Mouse (Mus musculus): Measurements from ENCODE around the gene Hist1h3f. TPM values are rescaled to one million over a fixed set of nuclear protein-coding genes. Genes with fewer than 3 reads are reported as not detected.

Gene Hist1h3f
- polyA plus RNA-seq, 1 experiment: 9.6 TPM

DNA sequence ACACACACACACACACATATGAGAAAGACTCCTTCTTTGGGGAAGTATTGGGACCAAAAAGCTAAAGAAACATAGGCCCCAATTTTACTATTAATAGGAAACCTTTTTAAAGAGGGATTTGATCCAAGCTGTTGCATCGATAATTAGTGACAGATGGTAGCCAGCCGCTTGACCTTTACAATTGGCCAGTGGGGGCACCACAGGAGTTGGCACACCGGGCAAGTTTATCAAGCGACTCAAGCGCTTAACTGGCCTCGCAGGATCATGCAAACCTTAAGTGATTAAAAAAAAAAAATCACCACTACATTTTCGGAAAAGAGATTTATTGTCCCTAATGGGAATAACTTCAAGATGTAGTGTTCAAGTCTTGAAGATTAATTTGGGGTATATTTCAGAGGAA, 48.8 kb downstream of the Hist1h3f start:
- H3K27me3 ChIP-seq (ENCODE audit: control insufficient read depth, insufficient read depth, low read length): no peaks in the 10 kb centered on the region
- 0 out of 2 replicates have a peak overlapping the region, but pooled peaks have one; percentile 77 for H3K27ac ChIP-seq (ENCODE audit: insufficient read depth, low read depth, low read length)
- H3K4me1 ChIP-seq (ENCODE audit: control insufficient read depth, insufficient read depth, insufficient read length, low read length): peaks cover 10% of the 10 kb centered on the region; the same call in 1 of the 2 replicates
- TF ChIP-seq POLR2A (IDR thresholded peaks at IDR 0.05; ENCODE audit: low read depth, low read length) (no peak), CTCF (IDR thresholded peaks at IDR 0.05; ENCODE audit: extremely low read depth, insufficient read length, insufficient replicate concordance, low read depth, low read length) (no peak)
- no peaks in the 10 kb centered on the region for H3K36me3 ChIP-seq (ENCODE audit: control insufficient read depth, insufficient read depth, low read length)
- H3K4me3 ChIP-seq (ENCODE audit: low read depth, low read length): no peak overlapping the region
- WGBS: 42% methylated on average over 7 of the region's 7 CpGs

DNA sequence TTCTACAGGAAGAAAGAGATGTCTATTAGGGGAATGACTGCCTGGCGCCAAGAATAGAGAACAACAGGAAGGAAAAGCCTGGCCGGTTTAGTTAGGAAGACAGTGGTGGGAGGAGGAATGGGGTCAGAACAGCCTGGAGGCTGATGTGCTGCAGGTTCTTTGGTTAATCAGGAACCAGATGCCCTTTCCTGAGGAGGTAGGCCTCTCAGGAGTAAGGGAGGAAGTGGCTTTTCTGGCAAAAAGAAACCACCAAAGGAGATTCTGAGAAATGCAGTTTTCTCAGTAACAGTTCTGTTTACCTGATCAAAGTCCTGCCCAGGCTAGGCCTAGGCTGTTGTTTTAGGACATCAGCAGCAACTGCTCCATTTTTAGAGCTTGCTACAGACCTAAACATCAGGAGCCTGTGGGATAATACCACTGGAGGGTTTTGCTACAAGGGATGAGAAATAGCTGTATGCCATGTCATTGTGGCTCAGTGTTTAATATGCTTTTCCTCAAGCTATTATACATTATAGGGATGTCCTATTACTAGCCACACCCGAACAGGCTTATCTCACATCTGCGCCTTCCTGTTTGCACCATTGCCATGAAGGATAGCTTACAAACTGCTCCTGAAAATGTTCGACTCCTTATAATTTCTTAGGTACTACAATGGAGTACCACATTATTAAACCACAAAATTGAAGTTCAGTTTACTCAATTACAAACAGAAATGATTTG, 49.4 kb downstream of the Hist1h3f start:
- Histone ChIP-seq H3K27ac (ENCODE audit: insufficient read depth, low read depth, low read length) (peak overlapping the region; percentile 77), H3K4me1 (ENCODE audit: control insufficient read depth, insufficient read depth, insufficient read length, low read length) (peaks cover 10% of the 10 kb centered on the region; the same call in 1 of the 2 replicates), H3K4me3 (ENCODE audit: low read depth, low read length) (no peak overlapping the region), H3K36me3 (ENCODE audit: control insufficient read depth, insufficient read depth, low read length) (no peaks in the 10 kb centered on the region), H3K27me3 (ENCODE audit: control insufficient read depth, insufficient read depth, low read length) (no peaks in the 10 kb centered on the region)
- TF ChIP-seq POLR2A (IDR thresholded peaks at IDR 0.05; ENCODE audit: low read depth, low read length) (no peak), CTCF (IDR thresholded peaks at IDR 0.05; ENCODE audit: extremely low read depth, insufficient read length, insufficient replicate concordance, low read depth, low read length) (no peak)
- WGBS: 15% methylated on average over 5 of the region's 5 CpGs

Other genes with a start within 250 kb of the Hist1h3f start
- 0.15 and 0.20 TPM in 2 replicates for gene Zfp322a, start 174.8 kb upstream of the Hist1h3f start, polyA plus RNA-seq (2012; rRNA removed)
- gene Abt1, start 120.2 kb upstream of the Hist1h3f start, polyA plus RNA-seq (2012; rRNA removed): 0.95 and 1.2 TPM in 2 replicates
- gene Btn1a1, start 78.2 kb upstream of the Hist1h3f start, polyA plus RNA-seq (2012; rRNA removed): 0.05 TPM in 1 of 2 replicates, not detected in the other
- gene Btn2a2, start 55.2 kb upstream of the Hist1h3f start, polyA plus RNA-seq (2012; rRNA removed): not detected in 2 replicates
- 39.6 and 71.6 TPM in 2 replicates for gene Hist1h4h, start 13.0 kb upstream of the Hist1h3f start, polyA plus RNA-seq (2012; rRNA removed)
- gene Hist1h2af, start 10.1 kb upstream of the Hist1h3f start, polyA plus RNA-seq (2012; rRNA removed): 631 and 1,420 TPM in 2 replicates
- 43.4 and 65.8 TPM in 2 replicates for gene Hist1h3g, start 8.6 kb upstream of the Hist1h3f start, polyA plus RNA-seq (2012; rRNA removed)
- 2.4 and 5.1 TPM in 2 replicates for gene Hist1h2bh, start 660 bp upstream of the Hist1h3f start, polyA plus RNA-seq (2012; rRNA removed)
- gene Hist1h4f, start 7.6 kb downstream of the Hist1h3f start, polyA plus RNA-seq (2012; rRNA removed): 13.6 and 21.3 TPM in 2 replicates
- gene Hist1h1d, start 9.2 kb downstream of the Hist1h3f start, polyA plus RNA-seq (2012; rRNA removed): 0.27 and 0.29 TPM in 2 replicates
- 27.6 and 43.3 TPM in 2 replicates for gene Hist1h3e, start 18.3 kb downstream of the Hist1h3f start, polyA plus RNA-seq (2012; rRNA removed)
- gene Hist1h2ae, start 27.2 kb downstream of the Hist1h3f start, polyA plus RNA-seq (2012; rRNA removed): 27.3 and 38.0 TPM in 2 replicates
- gene Hist1h2bg, start 27.3 kb downstream of the Hist1h3f start, polyA plus RNA-seq (2012; rRNA removed): 32.8 and 51.3 TPM in 2 replicates
- 9.0 and 24.6 TPM in 2 replicates for gene Hist1h2bf, start 30.1 kb downstream of the Hist1h3f start, polyA plus RNA-seq (2012; rRNA removed)
- gene Hist1h2ad, start 30.3 kb downstream of the Hist1h3f start, polyA plus RNA-seq (2012; rRNA removed): 21.3 and 30.3 TPM in 2 replicates
- gene Hist1h3d, start 31.7 kb downstream of the Hist1h3f start, polyA plus RNA-seq (2012; rRNA removed): 11.5 and 24.2 TPM in 2 replicates
- 10.1 and 13.8 TPM in 2 replicates for gene Hist1h4d, start 37.5 kb downstream of the Hist1h3f start, polyA plus RNA-seq (2012; rRNA removed)
- gene Hist1h2be, start 77.1 kb downstream of the Hist1h3f start, polyA plus RNA-seq (2012; rRNA removed): 1.5 and 1.8 TPM in 2 replicates
- 2.2 and 2.4 TPM in 2 replicates for gene Hist1h1e, start 78.5 kb downstream of the Hist1h3f start, polyA plus RNA-seq (2012; rRNA removed)
- gene Hist1h2ac, start 139.9 kb downstream of the Hist1h3f start, polyA plus RNA-seq (2012; rRNA removed): 3.1 and 4.0 TPM in 2 replicates
- 210 and 772 TPM in 2 replicates for gene Hist1h2bc, start 140.1 kb downstream of the Hist1h3f start, polyA plus RNA-seq (2012; rRNA removed)
- gene Hist1h1t, start 151.8 kb downstream of the Hist1h3f start, polyA plus RNA-seq (2012; rRNA removed): not detected in 2 replicates
- gene Hist1h4c, start 154.4 kb downstream of the Hist1h3f start, polyA plus RNA-seq (2012; rRNA removed): 13.7 and 17.8 TPM in 2 replicates
- 3.5 and 7.7 TPM in 2 replicates for gene Hfe, start 166.8 kb downstream of the Hist1h3f start, polyA plus RNA-seq (2012; rRNA removed)
- gene Hist1h1c, start 194.8 kb downstream of the Hist1h3f start, polyA plus RNA-seq (2012; rRNA removed): 25.6 and 68.0 TPM in 2 replicates
- gene Hist1h3c, start 201.6 kb downstream of the Hist1h3f start, polyA plus RNA-seq (2012; rRNA removed): 39.3 and 49.1 TPM in 2 replicates
- gene Hist1h2bb, start 202.7 kb downstream of the Hist1h3f start, polyA plus RNA-seq (2012; rRNA removed): 17.8 and 19.7 TPM in 2 replicates
- 32.5 and 55.3 TPM in 2 replicates for gene Hist1h2ab, start 207.1 kb downstream of the Hist1h3f start, polyA plus RNA-seq (2012; rRNA removed)
- gene Hist1h3b, start 208.2 kb downstream of the Hist1h3f start, polyA plus RNA-seq (2012; rRNA removed): 39.8 and 49.8 TPM in 2 replicates
- 17.0 and 25.9 TPM in 2 replicates for gene Hist1h4b, start 213.0 kb downstream of the Hist1h3f start, polyA plus RNA-seq (2012; rRNA removed)
- gene Hist1h4a, start 217.2 kb downstream of the Hist1h3f start, polyA plus RNA-seq (2012; rRNA removed): 17.4 and 19.9 TPM in 2 replicates
- 32.6 and 42.4 TPM in 2 replicates for gene Hist1h3a, start 218.3 kb downstream of the Hist1h3f start, polyA plus RNA-seq (2012; rRNA removed)
- 0.53 and 0.95 TPM in 2 replicates for gene Hist1h1a, start 219.6 kb downstream of the Hist1h3f start, polyA plus RNA-seq (2012; rRNA removed)
- gene Trim38, start 225.9 kb downstream of the Hist1h3f start, polyA plus RNA-seq (2012; rRNA removed): 0.90 and 4.5 TPM in 2 replicates

All from small intestine, adult 2 months (tissue).